Mouse (Mus musculus) gastrocnemius, postnatal 14 days (tissue): ENCODE results near the gene Gm4846. TPM values are rescaled to one million over a fixed set of nuclear protein-coding genes. Genes with fewer than 3 reads are reported as not detected.
"Not testable (repeated sequence)": the region's sequence is repeated elsewhere in the genome, so short reads cannot be mapped to it uniquely, and the experiment has no call there.

Source experiments
- DNase-seq: peaks from one replicate; pipeline ENCODE4 v3.0.0; 2021; ENCODE audit warnings: mixed read lengths
- intact Hi-C: fragments of 180-260 bp; cut with DNase I; formaldehyde crosslinking; loops from one replicate; pipeline ENCODE4 v1.15.1; 2025; ENCODE audit warnings: low total_unique reads
- long read RNA-seq, 2 experiments: library from polyadenylated mRNA; stranded (forward); transcript quantifications; one replicate each; pipeline ENCODE4 v2.0.0; 2021
- total RNA-seq, 2 experiments: library from RNA; stranded (reverse); gene quantifications; 2 replicates each; pipeline ENCODE4 v1.2.3; 2021

The Gm4846 gene
- not detected for total RNA-seq
- long read RNA-seq, experiment 1, result 0 reads
- long read RNA-seq, experiment 2, result 0 reads

DNA sequence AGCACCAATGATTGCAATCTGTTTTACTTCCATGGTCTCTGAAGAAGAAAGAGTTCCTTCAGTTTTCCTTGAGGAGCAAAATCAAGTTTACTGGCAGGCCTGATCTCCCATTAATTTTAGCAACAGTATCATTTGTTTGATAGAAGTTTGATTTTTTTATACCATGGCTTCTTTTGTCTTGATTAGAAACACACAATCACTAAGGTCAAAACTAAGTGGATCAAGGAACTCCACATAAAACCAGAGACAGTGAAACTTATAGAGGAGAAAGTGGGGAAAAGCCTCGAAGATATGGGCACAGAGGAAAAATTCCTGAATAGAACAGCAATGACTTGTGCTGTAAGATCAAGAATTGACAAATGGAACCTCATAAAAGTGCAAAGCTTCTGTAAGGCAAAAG lies at the start of gene Gm4846:
Gm4846 (minus strand) TSS at position 101 of the 400 bp plus-strand sequence.
- intact Hi-C loops, DNase-seq: not testable (repeated sequence)

DNA sequence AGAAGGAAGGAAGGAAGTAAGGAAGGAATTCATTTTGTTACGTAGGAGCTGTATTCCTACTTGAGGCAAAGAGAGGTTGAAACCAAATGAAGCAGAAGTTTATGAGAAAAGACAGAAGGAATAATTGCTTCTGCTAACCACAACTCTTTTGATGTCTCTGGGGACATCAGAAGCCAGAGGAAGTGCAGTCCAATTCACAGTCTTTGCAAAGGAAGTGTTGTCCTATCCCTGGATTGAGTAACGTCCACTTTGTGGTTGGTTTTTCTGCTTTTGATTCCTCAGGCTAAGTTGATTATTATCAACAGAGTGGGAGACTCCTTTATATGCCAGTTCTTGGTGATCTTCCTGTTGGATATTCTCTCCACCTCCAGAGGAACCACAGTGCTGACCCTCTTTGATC lies 34.1 kb upstream of the Gm4846 start:
- DNase-seq, intact Hi-C loops: not testable (repeated sequence)

DNA sequence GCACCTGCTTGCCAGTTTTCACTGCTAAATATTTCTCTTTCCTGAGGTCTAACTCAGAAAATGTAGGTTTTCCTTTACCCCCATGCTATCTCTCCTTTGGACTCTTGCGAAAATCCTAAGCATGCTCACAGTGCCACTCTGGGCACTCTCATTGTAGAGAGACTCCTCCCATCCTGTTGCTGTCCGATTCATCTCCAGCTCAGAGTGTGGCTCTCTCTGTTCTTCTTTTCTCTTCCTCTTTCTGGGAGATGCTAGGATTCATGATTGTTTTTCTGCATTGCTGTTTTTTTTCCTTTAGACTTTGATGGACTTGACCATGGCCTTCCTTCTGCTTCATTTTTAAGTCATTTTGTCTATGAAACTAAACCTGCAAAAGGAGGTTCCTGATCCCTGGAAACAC lies 27.3 kb upstream of the Gm4846 start:
- DNase-seq, intact Hi-C loops: not testable (repeated sequence)

GRCm38 (mm10) chr1:166519626-166520025 lies 22.2 kb upstream of the Gm4846 start:
- DNase-seq, intact Hi-C loops: not testable (repeated sequence)

GRCm38 (mm10) chr1:166516556-166516955 lies 19.2 kb upstream of the Gm4846 start:
- intact Hi-C loops, result no loop called here
- DNase-seq, result no peak

GRCm38 (mm10) chr1:166504206-166504605 lies 6.8 kb upstream of the Gm4846 start:
- intact Hi-C loops, DNase-seq: not testable (repeated sequence)

- intact Hi-C loops, result no loop called here
- DNase-seq, result no peak
Measured at GRCm38 (mm10) chr1:166479503-166479902, 17.9 kb downstream of the Gm4846 start.

DNA sequence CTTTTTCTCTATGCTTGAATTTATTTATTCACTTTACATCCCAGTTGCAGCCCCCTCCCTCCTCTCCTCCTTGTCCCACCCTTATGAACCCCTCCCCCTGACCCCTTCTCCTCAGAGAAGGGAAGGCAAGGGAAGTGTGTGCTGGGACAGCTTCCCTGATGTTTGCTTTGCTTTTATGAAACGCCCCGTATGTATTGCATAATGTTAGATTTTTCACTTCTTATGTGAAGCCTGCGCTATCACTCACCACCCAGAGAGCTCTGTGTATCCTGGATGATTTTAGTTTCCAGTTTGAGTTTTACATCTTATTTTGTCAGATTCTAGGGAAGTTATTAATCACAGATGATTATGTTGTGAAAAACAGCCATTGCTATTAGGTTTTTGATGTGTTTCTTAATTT lies 30.2 kb downstream of the Gm4846 start:
- intact Hi-C loops, result no loop called here
- no peak for DNase-seq

GRCm38 (mm10) chr1:166462544-166462943 lies 34.8 kb downstream of the Gm4846 start:
- intact Hi-C loops, result no loop called here
- no peak for DNase-seq

GRCm38 (mm10) chr1:166441992-166442391 lies 55.4 kb downstream of the Gm4846 start:
- intact Hi-C loops, result no loop called here
- DNase-seq, result no peak

DNA sequence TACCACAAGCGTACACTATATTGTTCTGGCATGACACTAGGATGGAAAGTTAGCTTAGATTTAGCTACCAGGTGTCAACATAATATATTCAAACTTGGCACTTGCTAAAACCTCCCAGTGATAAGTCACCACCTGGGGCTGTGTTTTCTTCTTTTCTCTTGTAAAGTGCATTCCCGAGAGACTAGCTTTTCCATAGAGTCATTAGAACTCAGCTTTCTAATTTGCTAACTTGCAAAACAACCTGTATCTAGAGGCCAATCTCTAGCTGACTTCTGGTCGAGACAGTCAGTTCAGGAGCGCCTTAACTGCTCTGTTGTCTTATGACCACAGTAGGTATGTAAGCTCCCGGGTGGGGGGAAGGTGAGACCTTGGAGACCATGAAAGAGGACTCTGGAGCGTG lies 58.0 kb downstream of the Gm4846 start:
- intact Hi-C loops, result no loop called here
- no peak for DNase-seq

Other genes starting within 250 kb of the Gm4846 start
- 1 to 10 TPM; 2.1 to 2.5 TPM for gene Ildr2, start 243.4 kb downstream of the Gm4846 start, total RNA-seq
- gene Tada1, start 118.5 kb downstream of the Gm4846 start, total RNA-seq, result 1 to 10 TPM; 7.5 to 8.7 TPM
- 1 to 10 TPM; 4.4 to 6.4 TPM for gene Pogk, start 87.7 kb downstream of the Gm4846 start, total RNA-seq
- gene Gm4847, start 150.1 kb upstream of the Gm4846 start, total RNA-seq, result not detected
- gene Fmo9, start 184.3 kb upstream of the Gm4846 start, total RNA-seq, result not detected